Mouse (Mus musculus) testis, postnatal 10 days (tissue): Measurements from ENCODE around the gene Pde4c.

ENCODE experiments used
- DNase-seq: peaks from one replicate; pipeline ENCODE4 v3.0.0; 2021; ENCODE audit warnings: low spot score

Gene Pde4c

GRCm38 (mm10) chr8:70789046-70789445 is 65.5 kb downstream of the Pde4c start:
- no peak for DNase-seq

- DNase-seq: no peak
These were observed 67.3 kb downstream of the Pde4c start for GRCm38 (mm10) chr8:70790846-70791245.

- no peak for DNase-seq
These were observed 67.8 kb downstream of the Pde4c start for GRCm38 (mm10) chr8:70791294-70791701.

GRCm38 (mm10) chr8:70791975-70792691 is 68.6 kb downstream of the Pde4c start:
- DNase-seq: peak; percentile 99

- DNase-seq: peak; percentile 85
These were observed 69.2 kb downstream of the Pde4c start for GRCm38 (mm10) chr8:70792700-70793099.

GRCm38 (mm10) chr8:70794215-70794614 is 70.7 kb downstream of the Pde4c start:
- no peak for DNase-seq

- DNase-seq: no peak
These were observed 71.8 kb downstream of the Pde4c start for GRCm38 (mm10) chr8:70795370-70795769.

- DNase-seq: no peak
These were observed 73.0 kb downstream of the Pde4c start for GRCm38 (mm10) chr8:70796403-70797080.

- DNase-seq: peak; percentile 94
These were observed 73.9 kb downstream of the Pde4c start for GRCm38 (mm10) chr8:70797081-70798070.

GRCm38 (mm10) chr8:70798281-70798680 is 74.8 kb downstream of the Pde4c start:
- DNase-seq: no peak

GRCm38 (mm10) chr8:70800648-70801047 is 77.1 kb downstream of the Pde4c start:
- no peak for DNase-seq
